Mouse (Mus musculus) left cerebral cortex, postnatal 14 days (tissue): ENCODE results near the gene Zp3. TPM values are rescaled to one million over a fixed set of nuclear protein-coding genes. Genes with fewer than 3 reads are reported as not detected.

Source experiments
- DNase-seq, 2 experiments: peaks; one replicate each; pipeline ENCODE4 v3.0.0; 2021 to 2022; ENCODE audit warnings: low spot score in 2 of 2, mixed read lengths in 1 of 2
- intact Hi-C: fragments of 180-260 bp; cut with DNase I; formaldehyde crosslinking; loops from one replicate; pipeline ENCODE4 v1.15.1; 2025
- long read RNA-seq, 2 experiments: library from polyadenylated mRNA; stranded (forward); transcript quantifications; one replicate each; pipeline ENCODE4 v2.0.0; 2021
- total RNA-seq, 2 experiments: library from RNA; stranded (reverse); gene quantifications; 2 replicates each; pipeline ENCODE4 v1.2.3; 2021

Zp3 gene
- total RNA-seq, result not detected
- long read RNA-seq, experiment 1, result 0 reads
- long read RNA-seq, experiment 2, result 0 reads

DNA sequence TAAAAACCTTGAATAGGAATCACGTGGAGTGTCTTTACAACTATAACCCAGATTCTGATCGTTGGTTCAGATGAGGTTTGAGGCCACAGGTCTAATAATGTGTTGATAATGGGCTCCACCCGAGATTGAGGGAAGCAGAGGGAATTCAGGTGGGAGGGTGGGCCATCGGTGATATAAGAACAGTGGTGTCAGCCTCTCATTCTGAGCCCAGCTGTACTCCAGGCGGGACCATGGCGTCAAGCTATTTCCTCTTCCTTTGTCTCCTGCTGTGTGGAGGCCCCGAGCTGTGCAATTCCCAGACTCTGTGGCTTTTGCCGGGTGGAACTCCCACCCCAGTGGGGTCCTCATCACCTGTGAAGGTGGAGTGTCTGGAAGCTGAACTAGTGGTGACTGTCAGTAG, at the start of gene Zp3:
Gene Zp3 (plus strand): TSS at position 196 of the 400 bp plus-strand sequence.
- no peak for DNase-seq
- intact Hi-C loops, result loop anchor here (5.0 kb wide), 1 partner anchor 82 kb away; no protein-coding TSS in a partner anchor

DNA sequence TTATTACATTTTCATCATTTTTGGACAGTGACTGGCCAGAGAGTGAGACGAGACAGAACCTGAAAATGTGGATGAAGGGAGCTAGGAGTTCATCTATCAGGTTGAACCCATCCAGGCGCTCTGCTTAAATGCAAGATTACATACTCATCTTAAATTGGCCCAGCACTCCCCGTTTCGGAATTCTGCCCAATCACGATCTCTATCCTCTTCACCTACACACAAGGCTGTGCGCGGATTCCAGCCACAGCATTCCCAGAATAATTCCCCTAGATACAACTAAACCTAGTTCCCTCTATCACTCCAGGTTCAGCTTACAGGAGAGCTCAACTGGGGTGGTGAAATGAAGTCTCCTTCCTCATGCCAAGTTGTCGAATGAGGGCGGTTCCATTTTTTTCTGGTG, 48.4 kb upstream of the Zp3 start:
- intact Hi-C loops, result no loop called here
- peak; percentile 56 to 60 for DNase-seq

DNA sequence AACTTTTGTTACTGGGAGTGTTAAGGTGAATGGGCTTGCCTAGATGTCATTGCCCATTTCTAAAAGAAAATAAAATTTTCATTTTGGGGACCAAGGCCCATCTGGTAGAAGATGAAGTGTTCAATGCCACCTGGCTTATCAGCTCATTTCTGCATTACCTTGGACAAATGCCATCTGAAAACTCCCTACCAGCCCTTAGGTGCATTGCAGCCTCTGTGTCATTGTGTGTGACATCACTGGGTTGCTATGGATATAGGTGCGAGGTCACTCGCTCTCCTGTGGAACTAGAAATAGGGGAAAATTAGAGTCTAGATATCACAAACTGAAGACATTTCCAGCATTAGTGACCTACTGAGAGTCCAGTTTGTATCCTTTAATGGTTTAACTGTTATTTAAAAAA, 47.5 kb upstream of the Zp3 start:
- DNase-seq, result peak in 1 of 2 experiments; percentile 64
- intact Hi-C loops, result loop anchor here (2.0 kb wide), 1 partner anchor 30 kb away; no protein-coding TSS in a partner anchor

DNA sequence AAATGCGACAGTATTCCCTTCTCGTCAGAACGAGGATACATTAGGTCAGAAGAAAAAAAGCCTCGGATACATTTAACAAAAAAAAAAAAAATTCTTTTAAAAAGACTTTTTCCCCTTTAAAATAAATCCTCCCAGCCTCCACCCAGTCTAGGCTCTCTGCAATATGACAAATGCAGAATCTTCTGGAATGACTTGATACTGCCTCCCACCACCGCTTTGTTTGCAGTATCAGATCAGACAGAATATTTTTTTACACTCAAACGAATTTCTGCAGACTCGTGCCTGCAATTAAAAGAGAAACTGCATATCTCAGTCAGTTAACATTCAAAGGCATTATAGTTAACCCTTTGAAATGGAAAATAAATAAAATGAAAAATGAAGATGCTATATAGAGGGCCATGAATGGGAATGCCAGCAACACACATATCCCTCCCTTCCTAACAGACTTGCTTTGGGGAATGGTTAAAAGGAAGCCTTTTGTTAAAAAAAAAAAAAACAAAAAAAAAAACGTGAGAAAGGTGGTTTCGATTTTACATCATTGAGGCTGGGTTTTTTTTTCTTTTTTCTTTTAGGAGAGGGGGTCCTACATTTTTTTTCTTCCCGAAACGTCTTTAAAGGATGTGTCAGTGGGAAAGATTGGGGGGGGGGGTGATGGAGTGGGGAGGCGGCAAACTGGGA, 46.5 kb upstream of the Zp3 start:
- no peak for DNase-seq
- intact Hi-C loops, result loop anchor here (2.0 kb wide), 1 partner anchor 29 kb away; no protein-coding TSS in a partner anchor

DNA sequence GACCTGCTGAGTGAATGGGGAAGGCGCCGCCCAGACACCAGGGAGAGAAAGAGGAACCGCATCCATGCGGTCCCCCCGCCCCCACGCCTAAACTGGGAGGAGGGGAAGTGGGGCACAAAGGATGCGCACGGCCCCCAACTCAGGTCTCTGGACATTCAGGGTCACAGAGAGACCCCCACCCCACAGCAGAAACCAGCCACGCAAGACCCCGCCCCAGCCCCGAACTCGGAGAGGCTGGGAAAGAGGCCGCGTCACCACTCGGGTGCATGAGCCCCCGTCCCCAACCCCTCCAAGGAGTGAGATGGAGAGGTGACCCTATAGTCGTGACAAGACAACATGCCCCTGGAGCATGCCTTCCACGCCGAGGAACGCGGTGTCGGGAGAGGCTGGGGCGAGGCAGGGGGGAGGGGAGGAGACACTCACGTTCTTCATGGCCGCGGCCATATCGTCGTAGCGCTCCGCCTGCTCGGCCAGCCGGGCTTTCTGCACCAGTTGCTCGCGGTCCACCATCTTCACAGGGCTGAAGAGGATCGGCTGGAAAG, 45.9 kb upstream of the Zp3 start:
- intact Hi-C loops, result loop anchor here (2.0 kb wide), 3 partner anchors 23 to 29 kb away; no protein-coding TSS in a partner anchor

DNA sequence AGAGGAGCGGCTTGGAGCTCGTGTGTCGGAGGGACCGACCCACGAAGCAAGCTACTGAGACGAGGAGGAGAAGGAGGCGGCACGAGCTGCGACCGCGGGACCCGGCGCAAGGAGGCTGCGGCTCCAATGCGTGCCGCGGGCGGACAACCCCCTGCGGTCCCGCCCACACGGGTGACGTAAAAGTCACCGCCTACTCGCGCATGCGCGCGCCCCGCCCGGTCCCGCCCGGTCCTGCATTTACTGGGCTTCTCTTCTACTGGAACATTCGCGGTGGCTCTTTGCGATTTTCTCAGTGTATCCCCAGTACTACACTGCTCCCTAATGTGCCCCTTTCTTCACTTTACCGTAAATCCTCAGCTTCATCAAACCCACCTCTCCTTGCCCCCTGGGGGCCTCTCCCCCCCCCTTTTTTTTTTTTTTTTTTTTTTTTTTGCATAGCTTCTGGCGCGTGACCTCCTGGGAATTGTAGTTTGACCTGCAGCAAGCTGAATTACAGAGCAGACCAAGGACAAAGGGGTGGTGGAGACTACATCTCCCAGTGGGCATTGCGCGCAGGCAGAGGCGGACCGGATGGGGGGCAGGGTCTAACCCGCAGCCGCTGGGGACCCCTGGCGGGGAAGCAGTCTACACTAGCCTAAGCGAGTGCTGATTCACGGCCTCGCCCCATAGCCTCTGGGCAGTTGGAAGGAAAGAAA, 45.3 kb upstream of the Zp3 start, which contains the start of gene Ywhag:
Gene Ywhag (minus strand): TSS at position 136 of the 695 bp plus-strand sequence.
- intact Hi-C loops, result loop anchor here (2.0 kb wide), 2 partner anchors 22 to 30 kb away; no protein-coding TSS in a partner anchor
- peak; percentile 96 for DNase-seq

More for the DNA sequence above, 45.9 kb upstream of the Zp3 start:
- DNase-seq, result peak; percentile 81 to 84

DNA sequence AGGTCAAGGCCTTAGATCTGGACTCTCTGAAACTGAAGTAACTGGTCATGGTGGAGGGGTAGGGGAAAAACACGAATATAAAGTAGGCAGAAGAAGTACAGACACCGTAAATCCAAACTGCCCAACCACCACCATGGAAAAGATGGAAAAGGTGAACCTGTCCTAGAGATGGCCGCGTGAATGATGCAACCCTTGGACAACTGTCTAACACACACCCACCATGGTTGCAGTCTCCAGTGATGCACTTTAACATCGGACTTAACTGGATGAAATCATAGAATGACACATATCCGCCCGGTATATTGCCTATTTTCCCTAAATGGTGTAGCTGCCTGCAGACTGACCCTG, 44.7 kb upstream of the Zp3 start:
- no peak for DNase-seq
- intact Hi-C loops, result loop anchor here (2.0 kb wide), 2 partner anchors 22 to 30 kb away; no protein-coding TSS in a partner anchor

DNA sequence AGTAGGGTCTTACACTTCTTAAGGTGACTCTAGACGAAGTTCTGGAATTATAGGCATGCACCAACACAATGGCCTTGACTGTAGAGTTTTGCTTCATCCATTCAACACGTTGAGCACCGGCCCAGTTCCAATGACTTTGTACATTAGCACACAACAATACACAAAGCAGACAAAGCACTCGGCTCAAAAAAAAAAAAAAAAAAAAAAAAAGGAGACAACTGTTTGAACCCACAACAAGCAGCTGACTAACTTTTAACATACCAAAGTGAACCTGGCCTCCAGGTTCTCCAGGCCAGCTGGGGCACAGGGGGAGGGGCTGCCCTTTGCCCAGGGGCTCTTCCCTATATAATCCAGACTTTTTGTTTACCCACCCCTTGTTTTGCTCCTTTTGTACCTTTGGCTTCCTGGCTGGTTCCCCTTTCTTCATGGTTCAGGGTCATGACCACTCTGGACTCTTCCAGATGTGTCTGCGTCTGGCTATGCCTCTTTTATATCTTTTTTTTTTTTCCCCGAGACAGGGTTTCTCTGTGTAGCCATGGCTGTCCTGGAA, 44.2 kb upstream of the Zp3 start:
- intact Hi-C loops, result loop anchor here (2.0 kb wide), 2 partner anchors 21 to 31 kb away; no protein-coding TSS in a partner anchor
- no peak for DNase-seq

DNA sequence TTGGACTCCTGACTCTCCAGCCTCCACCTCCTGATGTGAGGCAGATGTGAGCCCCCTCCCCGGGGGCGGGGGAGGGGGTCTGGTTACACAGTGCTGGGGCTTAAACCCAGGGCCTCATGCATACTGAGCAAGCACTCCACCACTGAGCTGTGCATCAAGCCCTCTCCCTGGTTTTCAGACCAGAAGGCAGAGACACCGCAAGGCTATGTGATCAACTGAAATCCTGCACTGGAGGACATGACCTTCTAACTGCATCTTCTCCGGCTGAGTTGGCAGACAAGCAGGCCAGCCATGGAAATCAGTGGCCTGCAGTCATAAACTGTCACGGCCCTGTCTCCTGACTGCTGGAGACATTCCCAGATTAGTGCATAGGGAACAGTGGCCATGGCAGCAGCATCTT, 39.3 kb upstream of the Zp3 start:
- intact Hi-C loops, result no loop called here
- no peak for DNase-seq

DNA sequence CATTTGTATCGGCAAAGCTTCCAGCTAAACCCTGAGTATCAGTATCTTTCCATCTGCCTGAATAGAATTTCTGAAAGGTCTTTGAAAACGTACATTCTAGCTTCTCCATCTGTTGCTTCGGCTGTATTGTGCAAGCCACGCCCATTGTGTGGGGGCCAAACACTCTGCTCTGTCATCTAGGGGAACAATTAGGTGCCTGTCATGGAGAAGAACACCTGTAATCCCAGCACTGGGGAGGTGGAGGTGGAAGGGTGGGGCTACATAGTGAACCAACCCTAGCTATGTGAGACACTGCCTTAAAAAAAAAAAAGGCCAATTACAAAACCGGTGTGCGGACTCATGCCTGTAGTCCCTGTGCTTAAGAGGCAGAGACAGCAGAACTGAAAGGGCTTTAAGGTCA, 37.2 kb upstream of the Zp3 start:
- intact Hi-C loops, result no loop called here
- DNase-seq, result no peak

DNA sequence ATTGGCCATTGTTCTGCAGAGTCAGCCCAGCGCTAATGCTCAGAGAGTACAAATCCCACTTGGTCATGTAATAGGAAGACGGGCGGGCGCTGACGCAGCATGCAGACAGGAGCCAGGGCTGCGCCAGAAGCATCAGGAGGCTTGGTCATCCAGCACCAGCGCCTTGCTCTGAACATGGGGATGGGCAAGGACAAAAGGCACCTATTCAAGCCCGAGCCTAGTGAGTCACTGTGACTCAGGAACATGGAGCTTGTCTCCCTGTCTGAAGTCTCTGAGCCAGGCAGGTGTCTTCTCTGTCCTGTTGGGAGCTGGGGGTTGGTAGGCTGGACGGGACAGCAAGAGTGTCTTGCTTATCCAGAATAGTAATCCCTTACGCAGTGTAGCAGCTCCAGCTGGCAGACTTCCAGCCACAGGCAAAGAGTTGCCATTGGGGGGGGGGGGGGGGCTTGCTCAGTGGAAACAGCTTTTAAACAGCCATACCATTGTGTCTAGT, 33.9 kb upstream of the Zp3 start:
- no peak for DNase-seq
- intact Hi-C loops, result no loop called here

DNA sequence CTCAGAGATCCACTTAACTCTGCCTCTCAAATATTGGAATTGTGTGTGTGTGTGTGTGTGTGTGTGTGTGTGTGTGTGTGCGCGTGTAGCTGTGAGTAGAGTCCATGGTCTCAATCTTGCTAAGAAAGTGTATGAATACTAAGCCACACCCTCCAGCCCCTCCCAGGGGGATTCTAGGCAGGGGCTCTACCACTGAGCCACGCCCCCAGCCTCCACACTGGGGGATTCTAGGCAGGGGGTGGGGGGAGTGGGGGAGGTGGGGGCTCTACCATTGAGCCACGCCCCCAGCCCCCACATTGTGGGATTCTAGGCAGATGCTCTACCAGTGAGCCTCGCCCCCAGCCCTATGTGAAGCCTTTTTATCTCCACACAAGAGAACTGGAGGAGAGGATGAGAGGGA, 33.3 kb upstream of the Zp3 start:
- intact Hi-C loops, result no loop called here
- no peak for DNase-seq

DNA sequence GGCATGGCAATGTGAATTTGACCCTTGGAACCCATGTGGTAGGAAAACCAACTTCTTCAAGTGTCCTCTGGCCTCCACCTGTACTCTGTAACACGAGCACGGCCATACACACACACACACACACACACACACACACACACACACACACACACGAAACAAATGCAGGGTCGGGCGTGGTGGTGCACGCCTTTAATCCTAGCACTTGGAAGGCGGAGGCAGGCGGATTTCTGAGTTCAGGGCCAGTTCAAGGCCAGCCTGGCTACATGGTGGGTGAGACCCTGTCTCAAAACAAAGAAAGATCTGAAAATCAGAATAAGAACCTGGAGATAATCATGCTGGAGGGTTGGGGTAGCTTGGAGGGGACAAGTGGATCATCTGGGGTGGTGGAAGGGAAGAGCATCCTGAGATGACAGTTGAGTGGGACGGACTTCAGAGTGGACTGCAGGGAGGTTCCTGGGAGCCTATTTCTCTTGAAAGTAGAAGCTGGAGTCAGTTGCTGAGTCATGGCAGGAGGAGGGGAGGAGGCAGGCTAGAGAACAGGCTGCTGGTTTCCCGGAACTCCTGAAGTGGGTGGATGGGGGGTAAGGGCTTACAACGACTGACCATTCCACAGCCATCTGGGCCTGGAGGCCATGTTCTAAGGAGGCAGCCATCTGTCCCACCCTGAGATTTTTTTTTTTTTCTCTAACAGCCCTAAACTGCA, 29.0 kb upstream of the Zp3 start:
- DNase-seq, result no peak
- intact Hi-C loops, result no loop called here

DNA sequence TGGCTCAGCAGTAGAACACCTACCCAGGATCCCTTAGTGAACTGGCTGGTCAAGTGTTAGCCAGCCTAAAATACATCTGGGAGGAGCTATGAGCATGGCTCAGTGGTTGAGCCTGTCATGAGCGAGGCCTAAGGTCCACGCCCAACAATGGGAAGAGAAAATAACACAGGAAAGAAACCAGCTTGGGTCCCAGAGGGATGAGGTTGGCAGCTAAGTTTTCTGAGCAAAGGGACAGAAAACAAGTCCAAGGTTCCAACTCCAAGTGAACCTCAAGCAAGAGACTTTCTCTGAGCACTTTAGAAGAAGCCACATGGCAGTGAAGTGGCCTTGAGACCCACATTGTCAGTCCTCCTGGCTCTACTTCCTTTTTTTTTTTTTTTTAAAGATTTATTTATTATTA, 28.2 kb upstream of the Zp3 start:
- intact Hi-C loops, result no loop called here
- no peak for DNase-seq

DNA sequence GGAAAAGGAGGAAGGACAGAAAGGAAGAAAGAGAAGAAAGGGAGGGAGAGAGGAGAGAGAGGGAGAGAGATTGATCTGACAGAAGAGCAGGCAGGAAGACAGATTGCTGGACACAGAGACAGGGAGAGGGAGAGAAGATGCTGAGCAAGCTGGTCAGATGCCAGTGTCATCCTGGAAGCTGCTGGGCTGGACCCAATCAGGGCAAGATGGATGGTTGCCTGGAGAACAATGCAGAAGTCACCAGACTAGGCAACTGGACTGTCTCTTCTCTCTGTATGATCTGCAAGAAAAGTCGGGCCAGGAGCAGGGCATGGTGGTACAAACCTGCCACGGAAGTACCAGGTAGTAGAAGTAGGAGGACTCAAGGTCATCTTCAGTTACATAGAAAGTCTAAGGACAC, 27.1 kb upstream of the Zp3 start:
- no peak for DNase-seq
- intact Hi-C loops, result no loop called here

DNA sequence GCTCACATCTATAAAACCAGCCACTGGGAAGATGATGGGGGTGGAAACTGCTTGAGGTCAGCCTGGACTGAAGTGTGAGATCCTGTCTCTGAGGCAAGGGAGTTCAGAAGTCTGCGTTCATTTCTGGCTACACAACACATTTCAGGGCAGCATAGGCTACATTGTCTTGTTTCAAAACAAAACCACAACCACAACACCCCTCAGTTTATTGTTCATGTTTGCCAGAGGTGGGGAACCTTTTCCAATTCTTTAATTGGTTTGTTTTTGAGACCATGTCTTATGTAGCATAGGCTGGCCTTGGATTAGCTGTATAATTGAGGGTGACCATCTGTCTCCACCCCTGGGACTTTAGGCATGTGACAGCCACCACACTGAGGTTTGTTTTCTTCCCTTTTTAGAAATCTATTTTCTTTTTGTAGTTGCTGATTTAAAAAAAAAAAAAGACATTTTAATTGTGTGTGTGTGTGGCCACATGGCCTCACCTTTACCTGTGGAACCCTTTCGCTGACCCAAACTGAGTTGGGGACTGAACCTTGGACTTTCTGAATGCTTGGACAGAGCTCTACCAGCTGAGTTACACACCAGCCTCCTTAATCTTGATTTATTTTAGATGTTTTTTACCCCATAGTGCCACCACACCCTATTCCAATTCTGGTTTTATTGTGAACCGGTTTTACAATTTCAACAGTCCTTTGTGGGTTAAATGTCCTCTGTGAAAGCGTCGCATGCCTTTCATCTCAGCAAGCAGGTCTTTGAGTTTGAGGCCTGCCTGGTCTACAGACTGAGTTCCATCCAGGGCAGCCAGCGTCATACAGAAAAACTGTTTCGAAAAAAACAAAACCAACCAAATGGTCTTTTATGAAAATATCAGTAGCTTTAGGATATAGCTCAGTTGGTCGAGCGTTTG, 23.3 kb upstream of the Zp3 start:
- no peak for DNase-seq
- intact Hi-C loops, result loop anchor here (2.0 kb wide), 1 partner anchor 22 kb away; the partner anchor contains the start of gene Ywhag

DNA sequence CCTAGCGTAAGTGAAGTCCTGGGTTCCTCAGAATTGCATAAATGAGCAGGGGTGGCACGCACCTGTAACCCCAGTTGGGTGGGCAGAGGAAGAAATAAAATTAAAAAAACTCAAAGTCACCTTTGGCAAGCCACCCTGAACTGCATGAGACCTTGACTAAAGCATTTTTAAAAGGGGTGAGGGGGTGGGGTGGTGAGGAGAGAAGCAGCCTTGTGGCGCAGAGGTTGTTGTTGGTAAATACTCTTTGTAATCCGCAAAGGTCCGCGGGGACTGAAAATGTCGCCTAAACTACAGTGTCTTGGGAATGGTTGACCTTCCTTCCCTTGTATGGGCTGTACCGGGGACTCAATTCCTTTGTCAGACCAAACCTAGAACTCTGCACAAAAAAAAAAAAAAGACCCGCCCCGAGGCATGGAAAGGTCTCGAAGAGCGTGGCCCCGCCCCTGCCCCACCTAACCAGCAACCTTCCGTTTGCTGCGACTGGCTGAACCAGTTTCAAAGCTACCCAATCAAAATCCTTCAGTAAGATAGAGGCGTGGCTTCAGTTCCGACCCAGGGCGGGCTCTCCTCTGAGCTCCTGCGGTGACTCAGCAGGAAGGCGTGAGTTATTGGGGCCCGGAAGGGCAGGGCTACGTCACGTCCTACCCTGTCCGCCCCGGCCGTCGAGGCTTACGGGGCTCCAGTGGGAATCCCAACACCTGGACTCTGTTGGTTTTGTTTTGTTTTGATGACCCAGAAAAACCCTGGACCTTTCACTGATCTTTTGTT, 22.5 kb upstream of the Zp3 start:
- peak; percentile 93 to 97 for DNase-seq
- intact Hi-C loops, result loop anchor here (2.0 kb wide), 1 partner anchor 23 kb away; the partner anchor contains the start of gene Ywhag
